Mouse (Mus musculus): ENCODE data around the gene Pclo. TPM values are rescaled to one million over a fixed set of nuclear protein-coding genes. Genes with fewer than 3 reads are reported as not detected.
"Not testable (repeated sequence)": the region's sequence is repeated elsewhere in the genome, so short reads cannot be mapped to it uniquely, and the experiment has no call there.

Pclo gene
- polyA plus RNA-seq, 1 experiment: 0.72 TPM

- H3K9me3 ChIP-seq (replicated peaks; ENCODE audit: control insufficient read depth, insufficient read depth, low read length, poor library complexity, severe bottlenecking): peaks cover 5% of the 10 kb centered on the region; the same call in 1 of the 2 replicates
- TF ChIP-seq CTCF (IDR thresholded peaks at IDR 0.05; ENCODE audit: low read depth, low read length) (no peak), POLR2A (IDR thresholded peaks at IDR 0.05; ENCODE audit: insufficient read depth, low read length) (no peak), EP300 (IDR thresholded peaks at IDR 0.05; ENCODE audit: insufficient read depth, low read depth, low read length) (no peak)
- H3K27ac ChIP-seq (ENCODE audit: insufficient read depth, low read length): no peak overlapping the region
- no peaks in the 10 kb centered on the region for H3K27me3 ChIP-seq (ENCODE audit: control insufficient read depth, insufficient read depth, low read length, poor library complexity, severe bottlenecking)
- H3K4me1 ChIP-seq (ENCODE audit: control insufficient read depth, insufficient read depth, low read length): no peaks in the 10 kb centered on the region
- H3K9ac ChIP-seq (ENCODE audit: low read depth, poor library complexity, severe bottlenecking): no peak overlapping the region
- no peaks in the 10 kb centered on the region for H3K36me3 ChIP-seq (ENCODE audit: control insufficient read depth, insufficient read depth, low read length, poor library complexity, severe bottlenecking)
- no peak overlapping the region for H3K4me3 ChIP-seq (ENCODE audit: low read depth, low read length)
These were observed 319.7 kb downstream of the Pclo start for GRCm38 (mm10) chr5:14834155-14834991.

DNA sequence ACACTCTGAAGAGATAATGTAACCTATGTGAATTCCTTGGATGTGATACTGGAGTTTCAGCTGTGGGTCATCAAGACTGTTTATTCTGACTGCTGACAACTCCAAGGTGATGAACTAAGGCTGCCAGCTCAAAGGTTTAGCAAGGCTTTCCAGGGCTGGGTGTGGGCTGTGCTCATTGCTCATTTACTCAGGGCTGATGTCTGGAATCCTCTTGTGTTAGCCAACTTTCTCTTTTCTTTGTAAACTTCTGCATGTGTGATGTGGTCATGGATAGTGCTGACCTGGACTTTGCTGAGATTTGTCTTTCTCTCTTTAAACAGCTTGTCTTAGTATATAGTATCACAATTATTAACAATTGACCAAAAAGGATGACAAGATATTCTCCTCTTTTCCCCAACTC lies 338.9 kb downstream of the Pclo start:
- Histone ChIP-seq H3K9ac (ENCODE audit: low read depth, poor library complexity, severe bottlenecking) (no peak overlapping the region), H3K9me3 (replicated peaks; ENCODE audit: control insufficient read depth, insufficient read depth, low read length, poor library complexity, severe bottlenecking) (no peaks in the 10 kb centered on the region), H3K27me3 (ENCODE audit: control insufficient read depth, insufficient read depth, low read length, poor library complexity, severe bottlenecking) (no peaks in the 10 kb centered on the region), H3K4me1 (ENCODE audit: control insufficient read depth, insufficient read depth, low read length) (no peaks in the 10 kb centered on the region), H3K36me3 (ENCODE audit: control insufficient read depth, insufficient read depth, low read length, poor library complexity, severe bottlenecking) (no peaks in the 10 kb centered on the region), H3K27ac (ENCODE audit: insufficient read depth, low read length) (no peak overlapping the region), H3K4me3 (ENCODE audit: low read depth, low read length) (no peak overlapping the region)
- no peak for TF ChIP-seq CTCF (IDR thresholded peaks at IDR 0.05; ENCODE audit: low read depth, low read length)
- no peak for TF ChIP-seq EP300 (IDR thresholded peaks at IDR 0.05; ENCODE audit: insufficient read depth, low read depth, low read length)
- TF ChIP-seq POLR2A (IDR thresholded peaks at IDR 0.05; ENCODE audit: insufficient read depth, low read length): no peak

DNA sequence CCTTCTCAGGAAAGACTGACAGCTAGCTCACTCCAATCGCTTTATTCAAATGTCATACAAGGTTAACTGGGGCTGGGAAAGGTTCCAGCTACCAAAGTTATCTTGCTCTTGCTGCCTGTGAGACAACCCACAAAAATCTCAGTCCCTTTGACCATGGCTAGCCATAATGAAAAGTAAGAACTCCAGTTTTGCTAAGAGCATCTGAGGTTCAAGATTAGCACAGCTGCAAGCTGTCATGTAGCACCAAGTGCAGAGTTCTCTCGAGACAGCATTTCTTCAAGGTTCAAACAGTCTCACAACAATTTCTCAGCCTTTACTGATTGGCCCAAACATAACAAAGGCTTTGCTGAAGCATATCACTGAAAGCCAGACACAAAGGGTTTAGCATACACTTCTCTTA lies 370.6 kb downstream of the Pclo start:
- H3K36me3 ChIP-seq (ENCODE audit: control insufficient read depth, insufficient read depth, low read length, poor library complexity, severe bottlenecking); H3K27me3 ChIP-seq (ENCODE audit: control insufficient read depth, insufficient read depth, low read length, poor library complexity, severe bottlenecking); H3K4me3 ChIP-seq (ENCODE audit: low read depth, low read length); H3K9me3 ChIP-seq (replicated peaks; ENCODE audit: control insufficient read depth, insufficient read depth, low read length, poor library complexity, severe bottlenecking); H3K9ac ChIP-seq (ENCODE audit: low read depth, poor library complexity, severe bottlenecking); H3K4me1 ChIP-seq (ENCODE audit: control insufficient read depth, insufficient read depth, low read length); H3K27ac ChIP-seq (ENCODE audit: insufficient read depth, low read length): not testable (repeated sequence)

- Histone ChIP-seq H3K4me1 (ENCODE audit: control insufficient read depth, insufficient read depth, low read length) (no peaks in the 10 kb centered on the region), H3K4me3 (ENCODE audit: low read depth, low read length) (no peak overlapping the region), H3K36me3 (ENCODE audit: control insufficient read depth, insufficient read depth, low read length, poor library complexity, severe bottlenecking) (no peaks in the 10 kb centered on the region), H3K9me3 (replicated peaks; ENCODE audit: control insufficient read depth, insufficient read depth, low read length, poor library complexity, severe bottlenecking) (peaks cover 14% of the 10 kb centered on the region), H3K27me3 (ENCODE audit: control insufficient read depth, insufficient read depth, low read length, poor library complexity, severe bottlenecking) (no peaks in the 10 kb centered on the region), H3K27ac (ENCODE audit: insufficient read depth, low read length) (no peak overlapping the region), H3K9ac (ENCODE audit: low read depth, poor library complexity, severe bottlenecking) (no peak overlapping the region)
- TF ChIP-seq CTCF (IDR thresholded peaks at IDR 0.05; ENCODE audit: low read depth, low read length): no peak
- TF ChIP-seq POLR2A (IDR thresholded peaks at IDR 0.05; ENCODE audit: insufficient read depth, low read length): no peak
- TF ChIP-seq EP300 (IDR thresholded peaks at IDR 0.05; ENCODE audit: insufficient read depth, low read depth, low read length): no peak
These were observed 377.5 kb downstream of the Pclo start for GRCm38 (mm10) chr5:14892242-14892641.

GRCm38 (mm10) chr5:14903539-14903938 lies 388.8 kb downstream of the Pclo start:
- H3K9me3 ChIP-seq (replicated peaks; ENCODE audit: control insufficient read depth, insufficient read depth, low read length, poor library complexity, severe bottlenecking); H3K4me1 ChIP-seq (ENCODE audit: control insufficient read depth, insufficient read depth, low read length); H3K4me3 ChIP-seq (ENCODE audit: low read depth, low read length); H3K27me3 ChIP-seq (ENCODE audit: control insufficient read depth, insufficient read depth, low read length, poor library complexity, severe bottlenecking); H3K9ac ChIP-seq (ENCODE audit: low read depth, poor library complexity, severe bottlenecking); H3K36me3 ChIP-seq (ENCODE audit: control insufficient read depth, insufficient read depth, low read length, poor library complexity, severe bottlenecking); H3K27ac ChIP-seq (ENCODE audit: insufficient read depth, low read length): not testable (repeated sequence)

All from ES-Bruce4 (cell line).